Comparison of ENCODE assay signal across 21 mouse cellular contexts in genomic region chr2:91439876-91440275, GRCm38 (mm10). TPM values are rescaled to one million over a fixed set of nuclear protein-coding genes. Genes with fewer than 3 reads are reported as not detected.
DNase-seq lines count a peak whose midpoint lies in the region; ATAC-seq and TF ChIP-seq lines count a peak whose summit lies in the region.
"Had no signal": no experiment of that assay in that cellular context is flagged by ENCODE, and none has a peak within 500 bp of the region (broad histone marks: within the 10 kb centered on the region; RNA-seq: fewer than 3 reads in every experiment).

No protein-coding gene starts in this region.

- H3K9ac ChIP-seq in lung, embryonic 15.5 days, result no peak overlapping the region
- H3K9ac ChIP-seq in lung, postnatal 0 days (replicated peaks; ENCODE audit: low read depth), result no peak overlapping the region
- H3K9ac ChIP-seq: embryonic facial prominence, embryonic 13.5 days; embryonic facial prominence, embryonic 15.5 days; forebrain, embryonic 12.5 days had no signal

- no peak for TF ChIP-seq CTCF in lung, postnatal 0 days (IDR thresholded peaks at IDR 0.05)

- peak; percentile 58; the same call in 1 of the 2 replicates for ATAC-seq in lung, embryonic 15.5 days (ENCODE audit: borderline replicate concordance, extremely low read depth, low FRiP score, low TSS enrichment)
- no peak for ATAC-seq in lung, postnatal 0 days
- ATAC-seq: forebrain, embryonic 14.5 days; forebrain, embryonic 16.5 days had no signal

- no peaks in the 10 kb centered on the region for H3K36me3 ChIP-seq in lung, embryonic 15.5 days
- no peaks in the 10 kb centered on the region for H3K36me3 ChIP-seq in lung, postnatal 0 days (ENCODE audit: insufficient read depth, low read length)
- H3K36me3 ChIP-seq: embryonic facial prominence, embryonic 13.5 days; embryonic facial prominence, embryonic 15.5 days; forebrain, embryonic 12.5 days had no signal

- peaks cover 56% of the 10 kb centered on the region for H3K4me1 ChIP-seq in lung, embryonic 15.5 days
- H3K4me1 ChIP-seq in lung, postnatal 0 days (ENCODE audit: insufficient read depth, low read depth, low read length), result peaks cover 21% of the 10 kb centered on the region; the same call in 1 of the 2 replicates

- no peak overlapping the region for H3K4me2 ChIP-seq in lung, embryonic 15.5 days
- no peak overlapping the region for H3K4me2 ChIP-seq in lung, postnatal 0 days (replicated peaks; ENCODE audit: low read depth, low read length)
- H3K4me2 ChIP-seq: embryonic facial prominence, embryonic 13.5 days; embryonic facial prominence, embryonic 15.5 days; forebrain, embryonic 12.5 days had no signal

- DNase-seq in lung, postnatal 36 days, result no peak
- DNase-seq in lung, postnatal 0 days (ENCODE audit: low spot score), result peak; percentile 80
- DNase-seq in lung, postnatal 10 days, result no peak
- DNase-seq: adrenal gland, adult 2 months; adrenal gland, postnatal 10 days; adrenal gland, postnatal 25 days; cerebellum, adult 11 months; cerebellum, adult 18-20 months; cerebellum, adult 8-10 months; cerebellum, adult 9-11 months; cerebellum, postnatal 14 days; cerebellum, postnatal 36 days; embryo, embryonic 11 days had no signal

- WGBS in lung, embryonic 15.5 days, result 40% methylated on average over 1 of the region's 1 CpGs
- WGBS in lung, postnatal 0 days, result 20% methylated on average over 1 of the region's 1 CpGs

- TF ChIP-seq EP300 in lung, postnatal 0 days (IDR thresholded peaks at IDR 0.05), result no peak

- H3K27me3 ChIP-seq in lung, embryonic 15.5 days, result no peaks in the 10 kb centered on the region
- no peaks in the 10 kb centered on the region for H3K27me3 ChIP-seq in lung, postnatal 0 days (replicated peaks; ENCODE audit: insufficient read depth, low read length)
- H3K27me3 ChIP-seq: embryonic facial prominence, embryonic 13.5 days; embryonic facial prominence, embryonic 15.5 days had no signal

- no peak overlapping the region for H3K4me3 ChIP-seq in lung, embryonic 15.5 days
- no peak overlapping the region for H3K4me3 ChIP-seq in lung, postnatal 0 days (ENCODE audit: low read depth, low read length)
- H3K4me3 ChIP-seq: embryonic facial prominence, embryonic 13.5 days; embryonic facial prominence, embryonic 15.5 days; erythroblast, embryonic 14.5 days; forebrain, embryonic 10.5 days; forebrain, embryonic 12.5 days had no signal

- no peaks in the 10 kb centered on the region for H3K9me3 ChIP-seq in lung, embryonic 15.5 days
- no peaks in the 10 kb centered on the region for H3K9me3 ChIP-seq in lung, postnatal 0 days (ENCODE audit: low read length)
- H3K9me3 ChIP-seq: embryonic facial prominence, embryonic 13.5 days; embryonic facial prominence, embryonic 15.5 days; forebrain, embryonic 10.5 days; forebrain, embryonic 12.5 days had no signal

- peak overlapping the region; percentile 82 for H3K27ac ChIP-seq in lung, embryonic 15.5 days
- peak overlapping the region; percentile 79; the same call in 1 of the 2 replicates for H3K27ac ChIP-seq in lung, postnatal 0 days (ENCODE audit: low read length)
- H3K27ac ChIP-seq: embryonic facial prominence, embryonic 13.5 days; embryonic facial prominence, embryonic 15.5 days; forebrain, embryonic 12.5 days had no signal

RNA-seq across cellular contexts. Expression of gene 1110051M20Rik, which starts 4.6 kb away (rescaled TPM):
- polyA plus RNA-seq in lung, embryonic 15.5 days (2015; fragmentation: Nextera tagmentation; extraction: Ambion mirVana), result 66.8 and 68.4 TPM in 2 replicates
- 27.0 and 38.9 TPM in 2 replicates for polyA plus RNA-seq in lung, postnatal 0 days (2015; fragmentation: Nextera tagmentation; extraction: Ambion mirVana)

RNA-seq across cellular contexts. Expression of gene Lrp4, which starts 17.4 kb away (rescaled TPM):
- polyA plus RNA-seq in lung, embryonic 15.5 days (2015; fragmentation: Nextera tagmentation; extraction: Ambion mirVana), result 10.0 and 11.4 TPM in 2 replicates
- 18.9 TPM in 2 replicates for polyA plus RNA-seq in lung, postnatal 0 days (2015; fragmentation: Nextera tagmentation; extraction: Ambion mirVana)
- polyA plus RNA-seq: erythroblast, embryonic 14.5 days had no signal
